Mouse (Mus musculus): ENCODE data around the gene Txnip.

GRCm38 (mm10) chr3:96597435-96597891, 39.7 kb downstream of the Txnip start:
- TF ChIP-seq CTCF (IDR thresholded peaks at IDR 0.05; ENCODE audit: control insufficient read depth, insufficient read depth, insufficient replicate concordance, low read depth, low read length) (no peak), POLR2A (IDR thresholded peaks at IDR 0.05; ENCODE audit: control insufficient read depth, low read depth, low read length) (no peak)
